Mouse (Mus musculus) cortical plate, adult 2 months (tissue): ENCODE measurements at regions not wholly inside any gene's neighbourhood (a gene's known extent, or its start where the extent isn't known, plus 50 kb on each side); places are given as distances from the start of the nearest gene placed in this dataset.

Experiments
- CTCF ChIP-seq: fragments of 200-500 bp; IDR thresholded peaks from 2 replicates; pipeline ENCODE4 v1.5.1; 2011; ENCODE audit warnings: mild to moderate bottlenecking, control low read depth, low read length; ENCODE audit not compliant: insufficient read depth; ENCODE audit errors: extremely low read depth
- POLR2A ChIP-seq: fragments of 200-500 bp; IDR thresholded peaks from 2 replicates; pipeline ENCODE4 v1.6.1; 2011; ENCODE audit warnings: mild to moderate bottlenecking, low read length, control low read depth; ENCODE audit not compliant: insufficient read depth; ENCODE audit errors: extremely low read depth

GRCm38 (mm10) chr1:73857497-73857896 is 266.8 kb downstream of the Tns1 start:
- no peak for TF ChIP-seq CTCF
- TF ChIP-seq POLR2A, result no peak
